Mouse (Mus musculus) c-Kit-positive CD71-positive TER-119-negative erythroid progenitor cells, embryonic 14.5 days (primary cell): ENCODE measurements at regions not wholly inside any gene's neighbourhood (a gene's known extent, or its start where the extent isn't known, plus 50 kb on each side); places are given as distances from the start of the nearest gene placed in this dataset.

Source experiments
- DNase-seq: peaks from one replicate; pipeline ENCODE4 v3.0.0-alpha.2; 2013; ENCODE audit warnings: low read depth

DNA sequence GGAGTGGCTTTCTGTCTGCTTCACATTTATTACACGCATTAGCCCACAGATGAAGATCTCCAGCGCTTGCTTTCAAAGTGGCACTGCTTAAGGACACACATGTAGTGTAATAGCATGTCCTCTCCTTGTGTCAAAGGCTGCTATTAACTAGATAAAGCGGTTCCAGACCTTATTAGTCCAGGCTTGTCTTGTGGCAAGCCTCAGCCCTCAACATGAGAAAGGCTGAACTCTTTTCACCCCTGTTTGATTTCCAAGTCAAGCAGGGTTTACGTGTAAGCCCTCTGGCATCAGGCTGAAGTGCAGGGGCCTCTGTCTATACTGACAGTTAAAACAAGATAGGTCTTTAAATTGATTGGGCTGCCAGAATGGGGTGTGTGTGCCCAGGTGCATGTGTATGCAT is 403.7 kb upstream of the Adamts16 start:
- DNase-seq: no peak

DNA sequence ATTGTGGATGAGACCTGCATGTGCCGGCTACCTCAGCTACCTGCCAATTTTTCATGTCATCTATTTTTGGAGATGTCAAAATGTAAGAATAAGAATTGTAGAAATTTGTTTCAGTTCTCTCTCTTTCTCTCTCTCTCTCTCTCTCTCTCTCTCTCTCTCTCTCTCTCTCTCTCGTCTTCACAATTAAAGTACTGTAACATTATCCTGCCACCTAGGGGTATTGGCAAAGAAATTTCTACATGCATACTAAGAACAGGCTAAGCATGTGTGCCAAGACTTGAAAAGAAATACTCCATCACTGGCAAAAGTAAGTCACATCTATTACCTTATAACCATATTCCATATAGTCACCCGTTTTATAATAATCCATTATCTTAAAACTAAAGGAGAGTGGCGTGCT is 398.2 kb upstream of the Adamts16 start:
- DNase-seq: no peak

DNA sequence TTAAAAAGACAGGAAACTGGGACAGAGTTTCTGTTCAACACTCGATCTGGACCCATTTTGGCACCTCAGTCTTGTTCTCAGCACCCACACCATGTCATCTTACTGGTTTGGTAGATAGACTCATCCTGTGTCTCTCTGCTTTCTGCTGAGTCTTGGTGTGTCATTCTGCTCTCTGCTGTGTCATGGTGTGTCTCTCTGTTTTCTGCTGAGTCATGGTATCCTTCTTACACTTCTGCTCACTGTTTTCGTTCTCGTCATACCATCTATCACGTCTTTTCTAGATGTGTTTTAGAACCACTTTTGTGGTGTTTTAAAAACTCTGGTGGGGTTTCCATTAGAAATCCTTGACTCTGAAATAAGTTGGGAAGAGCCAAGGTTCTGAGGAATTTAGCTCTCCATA is 393.7 kb upstream of the Adamts16 start:
- no peak for DNase-seq

DNA sequence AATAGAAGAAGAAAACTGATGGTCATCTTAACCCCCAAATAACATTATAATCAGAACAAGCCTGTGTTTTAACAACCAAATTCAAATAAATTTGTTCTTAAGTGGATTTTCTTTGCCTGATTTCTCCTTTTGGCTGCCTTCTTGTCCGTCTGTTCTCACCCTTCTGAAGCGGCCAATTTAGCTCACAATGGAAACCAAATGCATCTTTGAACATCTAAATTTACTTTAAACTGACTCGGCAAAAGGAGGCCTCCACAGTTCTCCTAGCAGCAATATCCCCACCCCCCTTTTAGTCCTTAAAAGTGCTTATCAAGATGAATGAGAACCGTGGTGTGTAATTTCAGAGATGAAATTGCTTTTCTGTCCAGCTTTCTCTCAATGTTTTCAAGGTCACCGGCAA is 389.6 kb upstream of the Adamts16 start:
- no peak for DNase-seq

DNA sequence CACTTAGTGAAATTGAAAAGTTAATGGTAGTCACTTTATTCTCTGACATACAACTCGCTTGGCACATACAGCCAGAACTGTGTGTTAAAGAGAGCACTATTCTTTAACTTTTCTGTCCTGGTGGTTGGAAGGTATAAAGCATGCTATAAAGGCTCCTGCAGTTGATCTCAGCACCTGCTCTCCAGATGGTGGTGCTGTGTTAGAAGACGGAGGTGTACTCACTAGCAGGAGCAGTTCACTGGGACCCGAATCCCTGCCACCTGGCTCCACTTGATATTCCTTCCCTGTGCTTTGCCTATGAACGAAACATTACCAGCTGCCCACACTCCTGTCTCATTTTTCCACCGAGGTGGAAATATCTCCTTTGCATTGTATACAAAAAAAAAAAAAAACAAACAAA is 373.2 kb upstream of the Adamts16 start:
- no peak for DNase-seq

DNA sequence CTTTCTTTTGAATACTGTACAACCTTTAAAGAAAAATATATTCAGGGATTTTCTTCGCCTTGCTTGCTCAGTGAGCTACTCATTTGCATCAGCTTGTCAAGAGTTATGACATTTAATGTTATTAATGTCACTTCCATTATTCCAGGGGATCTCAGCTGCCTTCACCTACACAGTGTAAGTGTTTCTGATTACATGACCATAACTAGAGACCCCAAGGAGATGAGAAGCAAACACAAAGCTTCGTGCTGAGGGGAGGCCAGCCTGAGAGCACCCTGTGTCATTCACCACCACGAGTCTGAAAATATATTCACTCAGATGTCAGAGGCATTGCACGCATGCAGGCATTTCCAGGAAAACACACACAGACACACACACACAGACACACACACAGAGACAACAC is 369.8 kb upstream of the Adamts16 start:
- no peak for DNase-seq

DNA sequence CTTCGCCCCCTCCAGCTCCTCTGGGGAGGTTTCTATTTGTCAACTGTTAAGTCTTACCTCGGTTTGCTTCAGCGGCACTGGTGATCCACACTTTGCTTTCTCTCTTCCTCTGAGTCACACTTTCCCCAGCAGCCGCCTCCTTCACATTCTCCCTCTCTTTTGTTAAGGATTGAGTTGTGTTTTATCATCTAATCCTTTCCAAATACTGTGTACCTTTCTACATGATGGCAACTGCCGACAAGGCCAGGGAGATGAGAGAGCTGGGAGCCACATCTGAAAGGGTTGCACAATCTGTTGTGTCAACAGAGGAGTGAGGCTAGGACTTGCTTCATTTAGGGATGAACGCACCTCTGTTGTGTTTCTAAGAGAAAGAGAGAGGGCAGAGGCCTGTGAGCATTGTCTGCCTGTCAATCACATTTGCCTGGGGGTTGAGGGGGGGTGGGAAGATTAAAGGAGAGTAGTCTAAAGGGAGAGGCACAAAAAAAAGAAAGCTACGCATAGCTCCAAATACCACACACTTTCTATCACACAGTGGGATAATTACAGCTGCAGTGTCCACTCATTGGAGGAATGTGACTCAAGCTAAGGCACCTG is 369.1 kb upstream of the Adamts16 start:
- no peak for DNase-seq

DNA sequence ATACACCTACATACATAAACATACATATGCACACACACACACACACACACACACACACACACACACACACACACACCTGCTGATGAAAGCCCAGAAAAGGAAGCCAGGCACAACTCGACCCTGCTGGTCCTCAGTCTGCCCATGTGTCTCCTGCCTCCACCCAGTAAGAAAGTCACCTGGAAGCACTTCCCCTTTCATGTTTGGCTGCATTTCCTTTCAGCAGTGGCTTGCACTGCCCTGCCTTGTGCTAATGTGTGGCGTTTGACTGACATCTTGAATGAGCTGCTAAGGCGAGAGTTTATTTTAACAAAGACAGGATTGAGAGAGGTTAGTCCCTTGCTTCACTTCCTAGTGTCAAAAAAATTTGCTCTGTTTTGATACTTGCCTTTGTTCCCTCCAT is 364.1 kb upstream of the Adamts16 start:
- DNase-seq: no peak

DNA sequence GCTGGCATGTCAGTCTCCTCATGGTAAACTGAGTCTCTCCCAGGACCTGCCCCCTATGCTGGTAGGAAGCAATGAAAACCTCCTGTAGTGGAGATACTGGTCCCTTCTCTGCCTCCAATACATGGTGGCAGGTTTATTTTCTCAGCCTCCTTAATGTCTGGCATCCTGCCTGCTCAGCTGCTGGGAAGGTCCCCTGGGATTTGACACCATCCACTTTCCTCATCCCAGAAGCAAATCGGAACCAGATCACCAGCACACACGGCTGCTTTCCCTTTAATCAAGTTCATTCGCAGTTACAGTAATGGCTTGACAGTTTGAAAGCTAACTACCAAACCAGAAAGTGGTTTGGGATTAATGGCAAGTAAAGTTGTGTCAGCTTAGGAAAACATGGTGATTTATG is 359.0 kb upstream of the Adamts16 start:
- DNase-seq: no peak

DNA sequence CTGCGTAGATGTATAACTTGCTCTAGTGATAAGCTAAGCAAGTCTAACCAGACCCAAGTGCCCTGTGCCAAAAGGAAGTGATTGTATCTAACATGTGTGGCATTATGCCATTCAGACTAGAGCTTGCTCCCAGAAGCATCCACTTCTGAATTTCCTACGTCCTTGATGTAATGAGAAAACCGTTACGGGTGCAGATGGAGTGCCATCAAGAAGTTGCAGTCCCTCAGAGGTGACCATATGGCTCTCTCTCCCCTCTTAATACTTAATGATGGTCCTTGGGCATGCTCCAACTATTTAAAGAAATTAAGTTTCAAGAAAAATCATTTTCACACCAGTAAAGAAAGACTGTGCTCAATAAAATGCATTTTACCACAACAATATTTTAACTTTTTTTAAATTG is 354.1 kb upstream of the Adamts16 start:
- DNase-seq: no peak

DNA sequence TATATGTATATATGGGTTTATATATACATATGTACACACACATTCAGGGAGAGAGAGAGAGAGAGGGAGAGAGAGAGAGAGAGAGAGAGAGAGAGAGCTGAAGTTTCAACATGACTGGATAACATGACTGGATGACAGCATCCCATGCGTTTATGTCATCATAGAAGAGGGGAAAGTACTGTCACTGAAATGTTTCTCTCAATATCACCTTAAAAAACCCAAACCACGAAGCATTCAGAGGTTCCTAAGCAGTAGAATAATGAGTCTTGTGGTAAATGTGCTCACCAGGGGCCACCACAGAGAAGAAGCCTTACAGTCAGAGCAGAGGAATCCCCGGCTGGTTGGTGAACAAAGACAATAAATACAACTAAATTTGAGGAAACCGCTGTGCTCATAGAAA is 342.9 kb upstream of the Adamts16 start:
- DNase-seq: no peak

DNA sequence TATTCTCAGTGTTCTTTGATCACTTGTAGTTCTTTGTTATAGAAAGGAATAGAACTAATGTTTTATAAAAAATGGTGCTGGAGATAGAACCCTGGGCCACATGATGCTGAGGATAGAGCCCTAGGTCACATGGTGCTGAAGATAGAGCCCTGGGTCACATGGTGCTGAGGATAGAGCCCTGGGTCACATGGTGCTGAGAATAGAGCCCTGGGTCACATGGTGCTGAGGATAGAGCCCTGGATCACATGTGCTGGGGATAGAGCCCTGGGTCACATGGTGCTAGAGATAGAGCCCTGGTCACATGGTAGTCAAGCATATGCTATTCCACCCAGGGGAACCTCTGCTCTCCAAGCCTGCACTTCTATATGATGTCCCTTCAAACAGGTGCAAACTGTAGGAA is 337.5 kb upstream of the Adamts16 start:
- DNase-seq: no peak

DNA sequence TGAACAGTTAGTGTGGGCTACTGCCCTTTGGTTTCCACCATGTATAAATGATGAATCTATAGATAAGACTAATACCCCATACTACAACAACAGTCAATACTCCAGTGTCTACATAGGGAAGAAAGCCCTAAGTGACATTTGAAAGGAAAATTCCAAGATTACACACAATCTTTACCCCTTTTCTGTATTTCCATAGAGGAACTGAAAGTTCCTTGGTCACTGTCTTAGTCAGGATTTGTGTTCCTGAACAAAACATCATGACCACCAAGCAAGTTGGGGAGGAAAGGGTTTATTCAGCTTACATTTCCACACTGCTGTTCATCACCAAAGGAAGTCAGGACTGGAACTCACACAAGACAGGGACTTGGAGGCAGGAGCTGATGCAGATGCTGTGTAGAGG is 332.7 kb upstream of the Adamts16 start:
- DNase-seq: no peak

DNA sequence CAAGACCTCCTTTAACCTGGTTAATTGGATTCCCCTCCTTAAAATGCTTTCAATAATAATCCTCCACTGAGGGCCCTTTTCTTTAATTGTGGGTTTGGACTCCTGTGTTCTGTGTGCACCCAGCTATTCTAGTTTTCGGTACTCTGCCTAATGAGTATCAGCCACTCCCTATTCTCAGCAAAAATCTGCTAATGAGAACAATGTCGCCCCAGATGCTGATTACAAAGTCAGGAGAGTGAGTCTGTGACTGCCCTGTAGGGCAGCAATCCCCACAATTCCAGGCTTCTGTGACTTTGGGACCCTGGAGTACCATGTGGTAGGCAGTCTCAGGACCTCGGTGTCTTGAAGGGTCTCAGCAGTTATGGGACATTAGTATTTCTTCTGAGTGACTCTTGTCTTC is 324.6 kb upstream of the Adamts16 start:
- no peak for DNase-seq

DNA sequence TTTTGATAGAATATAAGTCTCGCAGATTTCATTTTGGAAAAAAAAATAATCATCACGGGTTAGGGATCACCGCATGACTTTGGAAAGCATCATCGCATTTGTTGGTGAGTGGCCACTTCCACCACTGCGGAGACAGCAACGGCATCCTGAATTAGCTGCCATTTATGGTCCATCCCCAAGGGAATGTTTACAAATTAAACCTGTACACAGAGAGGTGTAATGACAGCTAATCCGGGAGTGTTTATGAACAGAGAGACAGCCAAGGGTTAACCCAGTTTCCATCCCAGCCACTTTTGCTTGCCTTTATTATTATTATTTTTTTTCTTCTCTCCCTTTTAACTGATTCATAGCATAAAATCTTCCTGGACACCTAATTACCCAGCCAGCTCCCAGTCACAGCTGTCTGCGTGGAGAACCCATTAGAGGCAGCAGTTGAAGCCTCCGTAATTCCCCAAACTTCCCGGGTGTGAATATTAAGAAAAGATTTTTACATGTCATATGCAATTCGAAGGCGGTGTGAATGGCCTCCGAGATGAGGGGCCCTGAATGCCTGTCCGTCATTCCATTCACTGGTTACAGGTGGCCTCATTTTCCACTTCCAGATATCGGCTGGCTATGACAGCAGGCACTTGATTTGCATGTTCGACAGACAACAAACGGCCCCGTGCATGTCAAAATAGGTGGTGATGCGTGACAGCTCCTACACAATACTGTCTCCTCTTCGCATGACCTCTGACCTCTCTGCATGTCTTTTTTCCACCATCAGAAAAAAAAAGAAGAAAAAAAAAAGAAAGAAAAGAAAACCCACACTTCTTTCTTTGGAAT is 323.7 kb upstream of the Adamts16 start:
- DNase-seq: no peak

DNA sequence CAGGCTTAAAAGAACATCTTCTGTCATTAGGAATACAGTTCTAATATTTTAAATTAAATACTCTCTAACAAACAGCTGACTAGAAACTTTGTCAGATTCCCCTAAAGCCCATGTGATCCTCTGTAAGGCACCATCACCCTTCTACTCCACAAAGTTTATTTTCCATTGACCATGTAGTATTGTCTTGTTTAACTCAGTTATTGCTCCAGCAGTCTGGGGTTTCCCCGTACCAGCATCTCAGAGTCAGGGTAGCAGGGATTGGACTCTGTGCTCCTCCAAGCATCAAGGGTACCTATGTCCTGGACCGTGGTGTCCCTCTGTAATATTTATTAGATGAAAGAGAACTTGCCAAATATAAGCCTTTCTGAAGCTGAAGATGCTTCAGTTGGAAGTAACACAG is 322.4 kb upstream of the Adamts16 start:
- no peak for DNase-seq

DNA sequence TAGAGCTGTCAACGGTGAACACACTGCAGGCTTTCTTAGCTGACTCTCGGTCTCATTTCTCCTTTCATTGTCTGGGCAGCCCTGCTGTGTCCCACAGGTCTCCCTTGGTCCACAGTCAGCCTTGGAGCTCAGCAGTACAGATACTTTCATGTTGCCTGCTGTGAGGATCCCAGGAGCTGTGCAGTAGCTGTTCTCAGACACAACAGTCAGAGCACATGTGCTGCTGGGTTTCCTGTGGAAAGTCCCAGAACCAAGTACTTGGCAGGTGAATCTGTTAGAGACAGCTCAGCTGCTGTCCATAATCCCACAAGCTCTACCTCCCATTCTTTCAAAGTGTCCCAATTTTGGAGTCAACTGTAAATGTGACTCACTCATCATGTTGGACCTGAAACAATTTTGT is 321.3 kb upstream of the Adamts16 start:
- DNase-seq: no peak

DNA sequence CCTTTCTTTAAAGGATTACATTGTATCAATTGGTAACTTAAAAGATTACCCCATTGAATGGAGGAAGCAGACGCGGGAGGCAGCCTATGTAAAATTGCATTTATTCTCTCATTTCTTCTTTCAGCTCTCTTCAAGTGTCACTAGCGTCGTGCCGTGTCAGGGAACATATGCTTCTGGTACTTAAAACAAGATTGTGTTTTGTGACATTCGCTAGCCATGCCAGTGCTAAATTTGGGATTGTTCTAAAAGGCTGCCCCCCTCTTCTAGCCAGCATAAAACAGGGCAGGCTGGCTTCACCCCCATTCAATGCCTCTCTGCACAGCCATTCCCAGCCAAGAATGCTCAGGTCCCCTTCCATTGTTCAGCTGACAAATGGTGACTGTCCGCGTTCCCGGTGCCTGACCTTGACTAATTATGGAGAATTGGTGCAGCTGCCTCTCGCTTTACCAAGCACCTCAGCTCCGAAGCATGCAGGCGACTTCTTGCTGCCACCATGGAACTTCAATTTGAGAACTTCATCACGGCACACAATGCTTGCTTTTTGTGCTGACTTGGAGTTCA is 316.8 kb upstream of the Adamts16 start:
- DNase-seq: no peak

DNA sequence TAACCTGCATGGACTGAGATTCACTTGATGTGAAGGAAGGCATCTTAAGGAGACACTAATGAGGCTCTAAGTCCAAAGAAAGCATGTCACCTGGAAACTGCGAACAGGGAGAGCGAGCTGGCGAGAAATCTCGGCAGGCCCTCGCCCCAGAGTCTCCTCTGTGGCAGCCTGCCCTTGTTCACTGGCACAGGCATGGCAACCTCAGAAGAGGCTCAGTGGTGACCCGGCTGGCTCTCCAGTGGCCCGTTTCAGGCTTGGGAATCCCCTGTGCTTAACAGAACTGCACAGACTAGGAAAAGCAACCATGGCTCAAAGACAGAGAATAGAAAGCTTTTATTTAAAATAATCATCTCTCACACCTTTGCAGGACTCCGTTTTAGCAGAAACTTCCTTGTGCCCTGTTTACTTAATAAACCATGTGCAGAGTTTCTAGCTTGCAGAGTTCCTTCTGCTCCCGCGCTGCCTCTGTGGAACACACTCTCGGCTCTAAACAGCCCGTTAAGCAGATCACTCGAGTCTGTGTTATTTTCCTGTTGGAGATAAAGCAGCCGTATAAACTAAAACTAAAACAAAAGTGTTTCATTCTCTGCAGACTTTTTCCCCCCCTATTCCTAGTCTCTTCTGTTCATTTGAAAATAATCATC is 316.2 kb upstream of the Adamts16 start:
- no peak for DNase-seq

DNA sequence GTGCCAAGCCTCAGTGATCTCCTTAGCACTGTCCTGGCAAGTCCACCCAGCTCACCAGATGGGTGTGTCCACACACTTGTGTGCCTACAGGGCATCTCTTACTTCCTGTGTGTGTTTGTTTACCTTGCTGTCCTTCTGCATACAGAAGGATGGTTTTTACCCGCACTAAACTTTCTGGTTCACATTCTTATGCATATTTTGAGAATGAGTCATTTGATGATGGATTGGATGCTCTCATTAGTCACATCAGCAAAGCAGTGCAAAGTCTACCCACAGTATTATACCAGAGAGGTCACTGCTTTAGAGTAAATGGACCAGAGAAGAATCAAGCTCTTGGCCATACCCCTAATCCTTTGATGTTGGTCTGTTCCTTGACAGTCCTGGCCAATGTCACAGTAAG is 308.5 kb upstream of the Adamts16 start:
- DNase-seq: no peak

DNA sequence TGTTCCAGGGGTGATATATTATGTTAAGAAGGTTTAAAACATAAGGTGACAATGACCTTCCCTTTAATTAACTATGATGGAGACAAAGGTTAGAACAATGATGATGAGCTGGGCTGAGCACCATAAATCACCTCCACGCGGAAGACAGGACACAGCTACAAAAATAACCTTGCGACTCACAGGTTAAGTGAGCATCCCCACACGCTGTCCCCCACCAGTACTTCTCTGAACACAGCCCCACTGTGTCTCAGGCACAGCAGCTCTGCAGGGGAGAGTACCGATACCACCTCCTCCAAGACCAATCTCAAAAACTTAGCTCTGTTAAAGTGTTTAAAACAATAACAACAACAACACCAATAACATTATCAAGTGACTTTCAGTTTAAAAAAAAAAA is 307.7 kb upstream of the Adamts16 start:
- no peak for DNase-seq

DNA sequence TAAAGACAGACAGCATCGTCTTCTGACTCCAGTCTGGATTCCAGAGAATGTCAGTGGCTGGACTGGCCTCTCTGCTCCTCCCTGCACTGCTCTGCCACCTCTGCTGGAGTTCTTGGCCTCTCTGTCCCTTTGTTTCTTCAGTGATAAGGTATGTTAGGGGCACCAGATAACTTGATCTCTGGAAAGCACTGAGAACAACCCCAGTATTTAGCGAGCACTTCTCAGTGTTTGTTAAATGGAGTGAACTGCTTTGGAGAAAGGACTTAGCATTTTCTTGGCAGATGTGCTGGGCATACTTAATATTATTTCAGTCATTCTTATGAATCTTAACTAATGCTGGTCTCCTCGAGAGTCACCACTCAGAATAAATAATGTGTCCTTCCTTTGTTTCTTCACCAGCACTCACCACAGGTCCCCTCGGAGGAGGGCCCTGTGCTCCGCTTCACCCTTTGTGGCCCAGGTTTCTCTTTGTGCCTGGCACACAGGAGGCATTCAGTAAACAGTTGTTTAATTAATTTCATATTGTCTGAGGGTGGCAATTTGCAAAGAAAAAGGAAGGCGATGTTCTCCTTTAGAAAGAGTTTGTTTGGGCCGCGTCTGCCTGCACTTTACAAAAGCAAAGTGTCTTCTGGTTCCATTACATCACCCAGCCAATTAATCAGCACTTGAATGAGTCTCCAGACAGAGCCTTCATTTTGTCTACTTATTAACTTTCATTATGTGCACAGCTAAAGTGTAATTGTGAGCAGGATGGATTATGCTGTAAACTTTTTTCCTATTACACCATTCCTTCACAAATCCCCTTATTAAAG is 307.1 kb upstream of the Adamts16 start:
- DNase-seq: no peak
